Mouse (Mus musculus): ENCODE data around the gene Rnasel. TPM values are rescaled to one million over a fixed set of nuclear protein-coding genes. Genes with fewer than 3 reads are reported as not detected.
"Not testable (repeated sequence)": the region's sequence is repeated elsewhere in the genome, so short reads cannot be mapped to it uniquely, and the experiment has no call there.

The Rnasel gene
- total RNA-seq, 2 experiments from 2014 or later = 15.2 to 15.9 TPM

GRCm38 (mm10) chr1:153768465-153768864, 19.2 kb downstream of the Rnasel start:
- DNase-seq (ENCODE audit: low spot score in 2 of 2) = no peak

- not testable (repeated sequence) for DNase-seq (ENCODE audit: low spot score in 2 of 2)
Measured at GRCm38 (mm10) chr1:153769571-153769970, 20.3 kb downstream of the Rnasel start.

GRCm38 (mm10) chr1:153769998-153770775, 21.0 kb downstream of the Rnasel start:
- DNase-seq (ENCODE audit: low spot score in 2 of 2) = no peak

- DNase-seq (ENCODE audit: low spot score in 2 of 2) = no peak
Measured at GRCm38 (mm10) chr1:153770776-153771167, 21.5 kb downstream of the Rnasel start.

GRCm38 (mm10) chr1:153775174-153775573, 25.9 kb downstream of the Rnasel start:
- no peak for DNase-seq (ENCODE audit: low spot score in 2 of 2)

GRCm38 (mm10) chr1:153776257-153776656, 27.0 kb downstream of the Rnasel start:
- DNase-seq (ENCODE audit: low spot score in 2 of 2) = no peak

GRCm38 (mm10) chr1:153778205-153778604, 29.0 kb downstream of the Rnasel start:
- DNase-seq (ENCODE audit: low spot score in 2 of 2) = no peak

GRCm38 (mm10) chr1:153783339-153783738, 34.1 kb downstream of the Rnasel start:
- no peak for DNase-seq (ENCODE audit: low spot score in 2 of 2)

GRCm38 (mm10) chr1:153785608-153786007, 36.4 kb downstream of the Rnasel start:
- DNase-seq (ENCODE audit: low spot score in 2 of 2) = no peak

- DNase-seq (ENCODE audit: low spot score in 2 of 2) = no peak
Measured at GRCm38 (mm10) chr1:153790708-153791107, 41.5 kb downstream of the Rnasel start.

GRCm38 (mm10) chr1:153794241-153794640, 45.0 kb downstream of the Rnasel start:
- no peak for DNase-seq (ENCODE audit: low spot score in 2 of 2)

- no peak for DNase-seq (ENCODE audit: low spot score in 2 of 2)
Measured at GRCm38 (mm10) chr1:153802691-153803090, 53.5 kb downstream of the Rnasel start.

- DNase-seq (ENCODE audit: low spot score in 2 of 2) = no peak
Measured at GRCm38 (mm10) chr1:153803530-153803929, 54.3 kb downstream of the Rnasel start.

GRCm38 (mm10) chr1:153807390-153807993, 58.3 kb downstream of the Rnasel start:
- DNase-seq (ENCODE audit: low spot score in 2 of 2) = peak; percentile 43 to 64

Other genes starting within 250 kb of the Rnasel start
- 1 to 10 TPM; 5.2 to 5.6 TPM for gene Npl, start 199.4 kb upstream of the Rnasel start, total RNA-seq (2021)
- 1 to 10 TPM; 2.1 to 2.5 TPM for gene Rgs8, start 96.4 kb upstream of the Rnasel start, total RNA-seq (2021)
- gene Rgs16, start 9.1 kb upstream of the Rnasel start, total RNA-seq (2021) = 10 to 100 TPM; 13.8 to 16.9 TPM
- gene Rgsl1, start 94.7 kb downstream of the Rnasel start, total RNA-seq (2021) = under 1 TPM; 0.13 to 0.27 TPM
- gene Teddm1b, start 124.9 kb downstream of the Rnasel start, total RNA-seq (2021) = not detected
- gene Teddm1a, start 142.3 kb downstream of the Rnasel start, total RNA-seq (2021) = not detected
- gene Glul, start 150.5 kb downstream of the Rnasel start, total RNA-seq (2021) = 100 to 1,000 TPM; 114 to 130 TPM
- gene Teddm2, start 150.8 kb downstream of the Rnasel start, total RNA-seq (2021) = under 1 TPM; 0.65 to 0.88 TPM